Mouse (Mus musculus): ENCODE results near the gene She.
A peak's percentile ranks its signal among the peaks of the same experiment; 100 is the strongest.

The She gene

DNA sequence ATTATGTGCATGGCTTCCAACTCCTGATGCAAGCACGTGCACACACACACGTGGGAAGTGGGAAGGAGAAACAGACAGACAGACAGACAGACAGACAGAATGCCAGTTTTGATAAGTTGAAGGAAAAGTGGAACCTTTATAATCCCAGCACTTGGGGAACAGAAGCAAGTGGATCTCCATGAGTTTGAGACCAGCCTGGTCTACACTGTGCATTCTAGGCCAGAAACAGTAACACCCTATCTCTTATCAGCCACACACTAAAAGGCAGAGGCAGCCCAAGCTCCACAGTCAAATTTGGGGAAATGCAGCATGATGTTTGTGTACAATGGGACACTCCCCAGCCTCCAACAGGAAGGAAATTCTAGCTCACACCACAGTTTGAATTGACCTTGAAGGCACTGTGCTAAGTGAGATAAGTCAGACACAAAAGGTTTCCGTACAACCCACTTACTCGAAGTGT, 52.4 kb downstream of the She start:
- DNase-seq (ENCODE audit: low read depth), result no peak

DNA sequence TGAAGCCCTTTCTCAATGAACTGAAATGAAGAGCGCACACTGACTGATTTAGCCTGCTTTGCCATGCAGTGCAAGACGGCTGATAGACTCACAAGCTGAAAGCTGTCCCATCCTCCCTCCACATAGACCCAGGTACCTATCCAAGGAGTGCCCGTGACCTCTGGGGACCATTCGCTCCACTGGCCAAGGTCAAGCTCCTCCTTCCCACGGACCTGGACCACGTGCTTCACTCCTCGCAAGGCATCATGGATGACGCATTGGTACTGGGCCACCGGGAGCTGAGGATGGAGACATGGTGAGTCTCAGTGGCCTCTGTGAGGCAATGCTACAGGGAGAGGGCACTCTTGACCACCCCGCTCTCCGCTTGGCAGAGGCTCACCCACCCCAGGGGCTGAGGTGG, 54.6 kb downstream of the She start:
- no peak for DNase-seq (ENCODE audit: low read depth)

DNA sequence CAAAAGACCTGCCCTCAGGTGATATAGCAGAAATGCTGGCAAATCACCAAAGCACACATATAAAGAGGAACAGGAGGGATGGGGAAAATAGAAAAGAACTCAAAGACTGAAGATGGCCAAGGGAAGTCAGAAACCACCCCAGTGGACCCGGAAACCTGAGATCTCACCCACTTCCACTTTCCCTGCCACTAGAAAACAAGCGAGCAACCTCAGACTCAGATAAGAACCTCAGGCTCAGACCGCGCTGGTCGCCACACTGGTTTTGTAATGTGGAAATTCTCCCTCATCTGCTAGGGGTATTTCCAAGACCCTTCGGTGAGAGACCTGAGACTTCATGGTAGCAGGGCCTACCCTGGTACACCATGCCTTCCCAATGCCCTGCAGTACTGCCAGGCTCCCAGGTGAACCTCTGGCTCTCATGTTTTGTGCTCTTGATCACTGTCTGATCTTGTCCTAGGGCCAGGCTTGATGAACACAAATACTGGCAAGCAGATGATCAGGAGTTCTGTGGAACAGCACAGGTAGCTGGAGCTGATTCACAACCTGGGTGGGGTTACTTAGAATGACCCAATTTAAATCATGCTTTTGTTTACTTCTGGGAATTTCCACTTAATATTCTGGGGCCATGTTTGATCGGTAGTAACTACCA, 56.5 kb downstream of the She start:
- DNase-seq (ENCODE audit: low read depth), result no peak

DNA sequence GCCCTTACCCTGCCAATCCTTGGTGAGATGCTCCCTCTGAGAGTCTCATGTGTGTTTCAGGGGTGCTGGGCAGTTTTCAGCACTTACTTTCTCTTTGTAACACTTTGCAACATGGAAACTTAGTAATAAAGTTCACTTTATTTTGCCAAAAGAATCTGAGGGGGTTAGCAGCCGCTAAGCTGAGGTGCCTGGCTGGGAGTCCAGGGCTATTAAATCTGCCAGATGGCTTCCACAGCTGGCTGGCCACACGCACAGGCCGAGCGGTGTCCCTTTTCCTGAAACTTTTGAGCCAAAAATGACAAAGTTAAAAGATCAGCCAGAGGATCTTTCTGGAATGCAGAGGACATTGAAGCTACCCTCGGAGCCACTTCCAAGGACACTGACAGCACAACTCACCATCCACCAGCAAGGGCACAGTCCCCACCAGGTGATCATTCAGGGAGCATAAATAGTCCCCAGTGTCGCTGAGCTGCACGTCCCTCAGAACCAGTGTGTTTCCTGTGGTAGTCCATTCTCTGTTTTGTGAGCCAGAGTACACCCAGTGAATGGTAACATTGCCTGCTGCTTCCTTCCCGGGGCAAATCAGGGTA, 58.8 kb downstream of the She start:
- DNase-seq (ENCODE audit: low read depth), result no peak

DNA sequence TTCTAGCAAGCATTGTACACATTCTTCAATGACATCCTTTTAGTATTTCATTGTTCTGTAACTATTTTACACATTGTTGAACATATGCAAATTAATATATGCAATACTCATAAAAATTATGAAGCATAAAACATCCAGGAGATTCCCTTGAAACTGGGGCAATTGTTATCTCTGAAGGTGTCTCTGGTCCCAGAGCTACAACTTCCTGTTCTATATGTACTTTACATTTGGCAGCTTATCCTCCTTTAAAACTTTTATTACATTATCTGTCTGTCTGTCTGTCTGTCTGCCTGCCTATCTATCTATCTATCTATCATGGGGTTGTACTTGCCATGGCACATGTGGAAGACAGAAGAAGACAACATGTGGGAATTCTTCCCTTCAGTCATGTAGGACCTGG, 60.5 kb downstream of the She start:
- no peak for DNase-seq (ENCODE audit: low read depth)

DNA sequence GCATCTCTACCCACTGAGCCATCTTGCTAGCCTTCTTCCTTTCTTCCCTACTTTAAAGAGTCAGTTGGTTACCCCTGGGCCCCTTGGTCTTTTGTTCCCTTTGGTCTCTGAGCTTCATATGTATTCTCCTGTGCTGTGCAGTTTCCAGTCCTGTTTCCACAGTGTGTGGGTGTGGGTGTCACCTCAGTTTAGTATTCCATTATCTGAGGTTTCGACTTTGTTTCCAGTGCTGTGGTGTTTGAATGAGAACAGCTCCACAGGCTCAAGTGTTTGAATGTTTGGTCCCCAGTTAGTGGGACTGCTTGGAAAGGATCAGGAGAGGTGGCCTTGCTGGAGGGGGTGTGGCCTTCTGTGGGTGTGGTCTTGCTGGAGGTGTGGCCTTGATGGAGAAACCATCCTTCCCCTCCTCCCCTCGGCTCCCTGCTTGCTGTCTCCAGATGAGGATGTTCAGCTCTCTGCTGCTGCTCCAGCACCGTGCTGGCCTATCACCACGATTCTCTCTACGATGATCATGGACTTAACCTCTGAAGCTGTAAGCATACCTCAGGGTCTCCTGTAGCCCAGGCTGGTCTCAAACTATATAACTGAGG, 61.4 kb downstream of the She start:
- no peak for DNase-seq (ENCODE audit: low read depth)

DNA sequence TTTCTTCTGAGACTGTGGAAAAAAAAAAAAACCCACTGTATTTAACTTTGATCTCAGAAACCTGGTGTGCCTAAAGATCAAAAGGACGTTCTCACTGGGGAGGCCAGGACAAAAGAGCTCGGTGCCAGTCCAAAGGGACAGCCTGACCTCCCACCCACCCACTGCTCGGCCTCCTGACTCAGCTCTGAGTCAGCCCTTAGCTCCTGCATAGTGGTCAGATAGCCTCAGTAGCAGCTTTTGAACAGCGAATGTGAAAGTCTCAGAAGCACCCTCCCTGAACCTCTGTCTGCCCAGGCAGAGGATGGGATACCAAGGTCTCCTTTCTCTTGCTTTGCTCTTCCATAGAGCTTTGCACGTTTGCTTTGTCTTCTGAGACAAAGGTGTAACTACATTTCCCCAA, 65.4 kb downstream of the She start:
- no peak for DNase-seq (ENCODE audit: low read depth)

DNA sequence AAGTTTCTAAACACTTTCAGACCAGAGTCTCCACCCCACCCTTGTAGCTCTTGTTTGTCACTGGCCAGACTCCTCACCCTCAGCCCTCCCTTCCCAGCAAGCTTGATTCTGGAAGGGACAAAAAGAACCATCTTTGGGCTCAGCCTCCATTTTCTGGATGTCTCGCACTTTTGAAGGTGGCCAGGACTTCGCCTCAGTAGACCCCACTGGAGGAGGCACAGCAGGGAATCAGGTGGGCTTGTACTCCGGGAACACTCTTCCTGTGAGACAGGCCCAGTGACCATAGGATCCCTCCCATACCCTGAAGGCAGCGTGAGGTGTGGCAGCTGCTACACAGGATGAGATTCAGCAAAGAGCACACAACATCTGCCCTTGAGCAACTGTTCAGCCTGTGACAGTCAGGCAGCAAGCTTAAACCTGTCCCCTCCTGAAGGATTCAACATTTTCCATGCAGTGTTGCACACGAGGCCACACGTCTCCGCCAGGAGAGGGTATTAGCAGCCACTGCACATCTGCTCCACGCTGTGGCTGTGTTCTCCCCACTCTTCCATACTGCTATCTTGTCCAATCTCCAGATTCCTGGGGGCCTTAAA, 66.1 kb downstream of the She start:
- DNase-seq (ENCODE audit: low read depth), result no peak

DNA sequence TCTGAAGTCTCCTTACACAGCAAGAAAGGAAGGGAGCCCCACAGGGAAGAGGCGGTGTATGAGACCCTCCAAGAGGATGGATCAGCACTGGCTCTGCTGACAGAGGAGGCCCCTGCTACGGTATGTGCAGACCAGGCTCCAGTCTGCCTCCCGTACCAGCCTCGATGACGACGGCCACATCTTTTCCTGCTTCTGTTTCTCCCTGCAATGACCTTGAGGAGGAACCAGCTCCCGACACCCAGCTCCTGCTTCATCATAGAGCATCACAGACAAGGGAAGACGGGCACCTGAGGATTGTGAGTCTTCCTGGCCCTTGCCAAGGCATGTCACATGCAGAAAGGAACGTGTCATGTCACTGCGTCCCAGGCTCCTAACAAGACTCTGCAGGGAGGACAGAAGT, 66.8 kb downstream of the She start:
- DNase-seq (ENCODE audit: low read depth), result no peak

DNA sequence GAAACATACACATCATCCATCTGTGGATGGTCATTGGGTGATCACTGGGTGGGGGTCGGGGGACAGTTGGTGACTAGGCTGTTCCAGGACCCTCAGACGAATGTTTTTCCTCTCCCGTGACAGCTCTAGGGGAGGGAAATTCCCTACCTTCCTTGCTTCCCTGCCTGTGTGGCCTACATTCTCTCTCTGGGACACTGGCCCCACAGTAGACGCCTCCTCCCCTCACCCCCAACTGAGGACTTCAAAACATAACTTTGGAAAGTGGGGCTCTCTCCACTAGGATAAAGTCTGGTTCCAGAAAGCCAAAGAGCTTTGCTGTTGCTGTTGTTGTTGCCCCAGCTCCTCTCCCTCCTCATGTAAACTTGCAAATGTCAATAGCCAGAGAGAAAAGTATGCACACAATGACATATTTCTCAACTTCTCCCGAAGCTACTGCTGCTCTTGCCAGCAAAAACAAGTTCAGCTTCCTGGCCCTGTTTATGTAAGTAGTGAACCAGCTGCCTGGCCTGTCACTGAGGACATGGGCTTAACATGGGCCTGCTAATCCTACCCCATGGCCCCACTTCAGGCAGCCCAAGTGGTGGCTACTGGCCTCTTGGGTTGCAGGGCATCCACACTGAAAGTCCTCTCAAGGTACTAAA, 67.8 kb downstream of the She start:
- DNase-seq (ENCODE audit: low read depth), result peak; percentile 52

DNA sequence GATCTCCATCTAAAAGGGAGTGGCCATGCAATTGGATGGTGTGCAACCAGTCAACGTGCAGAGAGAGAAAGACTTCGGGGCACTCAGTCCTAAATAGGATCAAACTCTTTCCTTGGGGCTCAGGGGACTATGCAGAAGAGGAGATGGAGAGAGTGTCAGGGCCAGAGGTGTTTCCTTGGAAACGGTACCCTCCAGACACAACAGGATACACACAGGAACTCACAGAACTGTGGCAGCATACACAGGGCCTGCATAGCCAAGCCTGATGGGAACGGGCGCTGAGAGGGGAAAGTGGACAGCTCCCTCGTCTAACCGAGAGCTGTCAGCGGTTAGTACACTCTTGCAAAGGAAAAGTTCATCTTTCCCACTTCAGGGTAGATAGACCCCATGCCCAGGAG, 68.3 kb downstream of the She start:
- DNase-seq (ENCODE audit: low read depth), result no peak

DNA sequence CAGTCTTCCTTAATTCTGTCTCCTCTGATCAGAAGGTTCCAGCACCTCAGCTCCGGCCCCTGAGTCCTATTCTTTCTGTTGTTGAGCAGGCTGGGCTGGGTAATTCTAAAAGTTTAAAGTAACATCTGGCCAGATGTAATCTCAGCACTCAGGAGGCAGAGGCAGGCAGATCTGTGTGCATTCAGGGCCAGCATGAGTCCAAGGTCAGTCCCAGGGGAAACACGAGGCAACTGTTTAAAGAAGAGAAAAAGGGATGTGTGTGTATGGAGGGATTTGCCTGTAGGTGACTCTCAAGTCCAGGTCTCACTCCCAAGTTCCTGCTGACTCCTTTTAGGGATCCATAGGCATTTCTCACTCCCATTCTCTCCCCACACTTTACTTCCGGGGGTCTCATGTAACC, 76.7 kb downstream of the She start:
- no peak for DNase-seq (ENCODE audit: low read depth)
